Mouse (Mus musculus) cortical plate, adult 2 months (tissue): ENCODE results near the gene Wdr90.

Experiments
- CTCF ChIP-seq: fragments of 200-500 bp; IDR thresholded peaks from 2 replicates; pipeline ENCODE4 v1.5.1; 2011; ENCODE audit warnings: mild to moderate bottlenecking, control low read depth, low read length; ENCODE audit not compliant: insufficient read depth; ENCODE audit errors: extremely low read depth
- POLR2A ChIP-seq: fragments of 200-500 bp; IDR thresholded peaks from 2 replicates; pipeline ENCODE4 v1.6.1; 2011; ENCODE audit warnings: mild to moderate bottlenecking, low read length, control low read depth; ENCODE audit not compliant: insufficient read depth; ENCODE audit errors: extremely low read depth

DNA sequence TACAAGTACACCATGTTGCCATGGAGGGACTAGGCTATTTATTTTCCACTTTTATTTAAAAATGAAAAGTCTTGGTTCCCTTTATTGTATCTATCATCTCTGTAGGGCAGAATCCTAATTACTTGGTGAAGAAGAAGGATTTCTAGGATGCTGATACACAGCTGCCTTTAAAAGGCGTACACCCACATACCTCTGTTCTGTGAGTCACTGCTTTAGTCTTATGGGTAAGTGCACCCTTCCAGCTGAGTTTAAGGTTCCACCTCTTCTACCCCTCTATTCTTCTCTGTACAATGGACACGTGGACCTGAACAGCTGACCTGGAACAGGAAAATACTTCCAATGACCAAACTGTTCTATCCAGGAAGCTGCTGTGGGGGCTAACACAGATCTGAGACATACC, 46.3 kb upstream of the Wdr90 start:
- TF ChIP-seq CTCF (no peak), POLR2A (no peak)
